Mouse (Mus musculus) neutrophil, adult 83 days (primary cell): ENCODE measurements around the gene Lancl1. TPM values are rescaled to one million over a fixed set of nuclear protein-coding genes. Genes with fewer than 3 reads are reported as not detected.

Experiments used
- total RNA-seq, 2 experiments: library from RNA; stranded (reverse); gene quantifications; one replicate each; pipeline ENCODE4 v1.2.4; 2023

Gene Lancl1
- 10 to 100 TPM; 13.2 to 13.7 TPM for total RNA-seq

DNA sequence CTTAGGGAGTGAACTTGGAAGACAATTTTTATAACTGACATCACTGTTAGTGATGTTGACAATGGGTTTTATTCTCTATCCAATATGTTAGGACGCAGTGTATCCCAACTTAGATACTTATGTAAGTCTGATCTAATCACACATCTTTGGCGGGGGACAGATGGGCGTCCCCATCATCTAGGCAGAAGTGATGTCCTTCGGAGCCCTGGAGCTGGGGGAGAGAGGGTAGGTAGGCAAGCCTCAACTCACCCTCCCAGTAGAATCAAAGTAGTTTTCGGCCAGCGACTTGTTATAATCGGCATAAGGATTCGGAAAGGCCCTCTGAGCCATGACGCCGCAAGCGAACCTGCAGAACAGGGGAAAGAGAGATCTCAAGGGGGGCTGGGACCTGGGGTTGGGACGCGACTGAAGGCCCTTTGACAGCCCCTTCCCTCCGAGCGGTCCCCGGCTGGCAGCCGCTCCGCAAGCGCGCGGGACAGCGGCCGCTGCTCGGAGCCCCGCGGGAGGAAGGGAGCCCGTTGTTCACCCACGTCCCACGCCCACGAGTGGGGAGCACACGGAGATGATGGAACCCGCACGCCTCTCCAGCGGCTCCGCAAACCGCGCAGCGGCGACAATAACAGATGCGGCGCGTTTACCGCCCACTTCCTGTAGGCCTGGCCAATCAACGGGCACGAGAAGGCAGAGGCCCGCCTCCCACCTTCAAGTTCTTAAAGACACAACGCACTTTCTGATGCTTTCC is at the start of gene Lancl1:
Gene Lancl1, minus strand, starts transcription at position 627 of the 742 bp plus-strand sequence.

Other genes starting within 250 kb of the Lancl1 start
- gene Kansl1l, start 221.3 kb downstream of the Lancl1 start, total RNA-seq, result 10 to 100 TPM; 10.7 to 12.8 TPM
- gene Acadl, start 175.6 kb downstream of the Lancl1 start, total RNA-seq, result 10 to 100 TPM; 44.5 to 50.6 TPM
- 1 to 10 TPM; 1.9 to 2.8 TPM for gene Myl1, start 93.5 kb downstream of the Lancl1 start, total RNA-seq
- gene Cps1, start 84.2 kb upstream of the Lancl1 start, total RNA-seq, result not detected